Mouse (Mus musculus): ENCODE measurements at regions not wholly inside any gene's neighbourhood (a gene's known extent, or its start where the extent isn't known, plus 50 kb on each side); places are given as distances from the start of the nearest gene placed in this dataset.

- intact Hi-C loops (cut with DNase I) = no loop called here
- DNase-seq = no peak
Measured at GRCm38 (mm10) chr13:43963321-43963720, 178.7 kb downstream of the Cd83 start.

DNA sequence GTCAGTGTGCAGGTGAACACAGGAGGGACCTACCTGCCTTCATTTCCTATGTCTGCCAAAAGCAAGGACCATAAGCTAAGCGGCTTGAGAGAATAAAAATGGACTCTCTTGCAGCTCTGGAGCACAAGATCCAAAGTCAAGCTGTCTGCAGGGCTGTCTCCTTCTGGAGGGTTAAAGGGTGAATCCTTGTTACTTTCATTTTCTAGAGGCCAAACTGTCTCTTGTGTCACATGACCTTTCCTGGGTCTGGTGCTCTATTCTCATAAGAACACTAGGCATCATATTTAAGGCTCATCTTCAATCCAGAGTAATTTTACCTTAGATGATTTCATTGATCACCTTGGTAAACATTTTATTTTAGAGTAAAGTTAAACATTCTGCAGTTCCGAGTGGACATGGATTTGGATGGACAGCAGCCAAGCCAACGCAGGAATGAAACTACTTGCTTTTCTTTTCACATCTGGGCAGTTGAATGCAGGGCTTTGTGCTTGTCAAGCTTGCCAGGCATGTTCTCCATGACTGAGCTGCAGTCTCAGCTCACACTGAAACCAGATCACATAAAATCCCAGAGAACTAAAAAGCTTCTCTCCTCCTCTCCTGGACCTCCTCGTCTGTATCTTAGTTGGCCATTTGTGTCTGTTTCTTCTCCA is 180.8 kb downstream of the Cd83 start:
- intact Hi-C loops (cut with DNase I) = no loop called here

GRCm38 (mm10) chr13:43967516-43967915 is 182.9 kb downstream of the Cd83 start:
- intact Hi-C loops (cut with DNase I) = no loop called here
- DNase-seq = no peak

More for the DNA sequence above, 180.8 kb downstream of the Cd83 start:
- DNase-seq = no peak

DNA sequence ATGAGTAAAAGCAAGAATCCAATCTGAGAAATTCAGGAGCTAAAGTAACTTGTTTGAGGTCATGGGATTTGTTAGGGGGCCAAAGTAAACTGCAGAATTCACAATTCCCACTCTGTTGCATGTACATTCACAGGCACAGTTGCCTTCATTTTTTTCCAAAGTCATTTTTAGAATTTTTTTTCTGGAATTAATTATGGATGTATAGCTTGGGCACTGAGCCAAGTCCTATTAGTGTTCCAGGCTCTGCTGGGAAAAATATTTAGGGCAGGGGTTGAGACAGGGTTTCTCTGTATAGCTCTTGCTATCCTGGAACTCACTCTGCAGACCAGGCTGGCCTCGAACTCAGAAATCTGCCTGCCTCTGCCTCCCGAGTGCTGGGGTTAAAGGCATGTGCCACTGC is 188.3 kb downstream of the Cd83 start:
- intact Hi-C loops (cut with DNase I) = no loop called here
- no peak for DNase-seq

- intact Hi-C loops (cut with DNase I) = no loop called here
- no peak for DNase-seq
Measured at GRCm38 (mm10) chr13:43975281-43975680, 190.7 kb downstream of the Cd83 start.

DNA sequence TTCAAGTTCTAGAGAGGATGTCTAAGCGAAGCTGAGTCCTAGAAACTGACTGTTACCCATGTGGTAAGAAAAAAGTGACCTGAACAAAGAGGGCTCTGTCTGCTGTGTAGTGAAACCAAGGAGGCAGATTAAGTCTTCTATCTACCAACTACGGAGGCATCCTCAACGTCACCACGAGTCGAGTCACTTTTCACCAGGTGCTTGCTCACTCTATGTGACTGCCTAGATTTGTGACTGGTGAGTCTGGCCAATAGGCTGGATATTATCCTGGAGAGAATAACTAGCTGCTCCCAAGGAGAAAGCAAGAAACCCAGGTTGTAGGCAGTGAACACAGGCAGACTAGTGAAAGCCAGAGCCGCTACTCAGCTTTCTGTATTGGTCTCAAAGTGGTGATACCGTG is 191.2 kb downstream of the Cd83 start:
- DNase-seq = no peak
- intact Hi-C loops (cut with DNase I) = no loop called here

DNA sequence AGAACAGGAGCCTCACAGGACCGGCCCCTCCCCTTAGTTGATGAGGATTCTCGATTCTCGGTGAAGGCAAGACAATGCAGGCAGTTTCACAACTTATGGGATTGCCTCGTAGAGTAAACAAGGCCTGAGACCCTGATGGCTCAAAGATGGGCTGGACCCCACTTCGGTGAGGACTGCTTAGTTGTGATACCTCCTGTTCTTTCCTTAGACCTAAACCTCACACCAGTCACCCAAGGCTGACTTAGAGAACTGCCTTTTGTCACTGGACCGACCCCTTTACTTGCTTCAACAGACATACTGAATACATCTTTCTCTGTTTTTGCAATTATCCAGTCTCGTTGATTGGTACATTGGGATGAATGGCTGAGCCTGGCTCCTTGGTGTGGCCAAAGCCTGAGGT is 192.1 kb downstream of the Cd83 start:
- no peak for DNase-seq
- intact Hi-C loops (cut with DNase I) = no loop called here

GRCm38 (mm10) chr13:43987338-43987737 is 202.8 kb downstream of the Cd83 start:
- no peak for DNase-seq
- intact Hi-C loops (cut with DNase I) = no loop called here

DNA sequence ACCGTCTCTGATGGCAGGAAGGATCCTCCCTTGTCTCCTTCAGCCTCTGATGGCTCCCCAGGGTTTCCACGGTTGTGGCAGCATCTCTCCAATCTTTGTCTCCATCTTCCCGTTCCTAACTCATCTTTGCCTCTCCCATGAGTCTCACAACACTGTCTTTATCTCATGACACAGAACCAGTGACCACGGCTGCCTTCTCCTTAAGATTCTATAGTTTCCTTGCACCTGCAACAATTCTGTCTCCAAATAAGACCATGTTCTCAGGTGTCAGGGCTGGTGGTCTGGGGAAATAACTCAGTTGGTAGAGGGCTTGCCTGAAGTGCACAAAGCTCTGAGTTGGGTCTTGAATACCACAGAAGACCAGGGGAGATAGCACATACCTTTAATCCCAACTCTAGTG is 203.8 kb downstream of the Cd83 start:
- no peak for DNase-seq
- intact Hi-C loops (cut with DNase I) = no loop called here

DNA sequence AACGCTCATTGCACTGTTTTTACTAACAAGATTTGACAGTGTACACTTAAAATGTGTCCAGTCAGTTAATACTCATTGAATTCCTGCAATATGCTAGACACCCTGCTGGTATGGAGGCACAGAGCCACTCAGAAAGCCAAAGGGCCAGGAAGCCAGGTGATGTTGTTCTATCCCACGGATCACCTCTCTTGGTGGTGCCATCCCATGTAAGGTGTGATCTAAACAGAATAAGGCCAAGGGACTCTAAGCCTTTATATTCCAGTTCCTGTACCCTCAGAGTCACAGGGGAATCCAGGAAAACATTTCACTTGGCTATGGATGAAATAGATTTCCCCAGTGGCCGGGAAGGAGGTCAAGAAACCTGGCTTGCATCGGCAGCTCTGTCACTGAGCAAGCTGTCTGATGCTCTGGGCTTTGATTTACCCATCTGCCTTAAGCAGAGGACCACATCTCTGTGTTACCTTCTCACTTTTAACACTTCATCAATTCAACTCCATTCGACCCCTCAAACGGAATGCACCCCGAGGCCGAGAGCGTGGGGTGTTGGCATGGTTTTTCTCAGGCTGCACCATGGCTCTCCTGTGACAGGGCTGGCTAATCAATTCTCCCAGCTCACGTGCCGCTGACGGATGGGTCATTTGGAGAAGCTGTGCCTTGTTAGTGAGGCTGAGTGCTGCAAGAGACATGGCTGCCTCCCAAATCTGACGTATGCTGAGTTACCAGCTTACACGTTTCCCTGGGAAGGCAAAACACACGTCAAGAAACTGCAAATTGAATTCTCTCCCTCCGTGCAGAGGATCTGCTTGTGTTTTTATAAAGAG is 205.9 kb downstream of the Cd83 start:
- intact Hi-C loops (cut with DNase I) = no loop called here

DNA sequence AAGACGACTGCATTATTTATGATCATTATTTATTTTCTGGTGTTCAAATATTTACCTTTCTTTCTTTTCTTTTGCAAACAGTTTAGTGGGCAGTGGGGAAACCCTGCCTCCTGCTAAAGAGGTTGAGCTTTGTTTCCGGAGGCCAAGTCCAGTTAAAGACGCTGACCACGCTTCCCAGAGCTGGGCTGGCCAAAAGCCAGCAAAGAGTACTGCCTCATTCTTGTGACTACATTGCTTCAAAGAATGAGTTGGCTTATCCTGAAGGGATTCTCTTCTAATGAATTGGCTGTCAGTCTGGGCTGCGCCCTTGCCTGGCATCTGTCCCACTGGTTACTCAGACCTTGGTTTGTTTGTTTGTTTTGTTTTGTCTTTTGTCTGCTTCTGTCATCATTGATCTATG is 207.2 kb downstream of the Cd83 start:
- DNase-seq = peak; percentile 54
- intact Hi-C loops (cut with DNase I) = no loop called here

More for the DNA sequence above, 205.9 kb downstream of the Cd83 start:
- DNase-seq = peak; percentile 74

- intact Hi-C loops (cut with DNase I) = no loop called here
- DNase-seq = no peak
Measured at GRCm38 (mm10) chr13:43992968-43993367, 208.4 kb downstream of the Cd83 start.

- intact Hi-C loops (cut with DNase I) = no loop called here
- DNase-seq = peak; percentile 15
Measured at GRCm38 (mm10) chr13:43994361-43994760, 209.8 kb downstream of the Cd83 start.

GRCm38 (mm10) chr13:43995623-43996022 is 211.0 kb downstream of the Cd83 start:
- intact Hi-C loops (cut with DNase I) = no loop called here
- no peak for DNase-seq

DNA sequence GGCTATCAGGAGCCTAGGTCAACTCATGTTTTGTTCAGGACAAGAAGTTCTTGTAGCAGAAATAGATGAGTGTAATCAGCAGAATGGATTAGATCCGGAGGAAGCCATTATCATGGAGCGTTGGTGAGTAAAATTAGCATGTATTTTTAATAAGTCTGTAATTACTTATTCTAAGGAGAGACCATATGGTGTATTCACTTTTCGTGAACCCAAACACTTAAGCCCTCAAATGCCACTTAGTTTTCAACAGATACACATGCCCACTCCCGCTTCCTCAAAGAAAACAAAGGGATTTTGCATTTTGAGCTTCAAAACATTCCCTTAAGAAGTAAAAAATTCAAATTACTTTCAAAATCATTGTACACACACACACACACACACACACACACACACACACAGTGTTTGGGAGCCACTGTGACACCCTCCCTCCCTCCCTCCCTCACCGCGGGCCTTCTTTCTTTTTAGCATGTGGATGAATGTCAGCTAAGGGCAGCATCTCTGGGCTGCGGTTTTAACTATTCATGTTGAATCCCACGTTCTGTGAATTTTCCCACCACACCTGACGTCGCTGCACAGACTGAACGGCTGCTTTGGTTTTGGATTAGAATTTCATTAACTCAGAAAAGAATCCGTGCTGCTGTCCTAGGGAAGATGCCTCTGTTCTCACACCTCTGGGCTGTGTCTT is 217.4 kb downstream of the Cd83 start:
- no peak for DNase-seq
- intact Hi-C loops (cut with DNase I) = no loop called here

DNA sequence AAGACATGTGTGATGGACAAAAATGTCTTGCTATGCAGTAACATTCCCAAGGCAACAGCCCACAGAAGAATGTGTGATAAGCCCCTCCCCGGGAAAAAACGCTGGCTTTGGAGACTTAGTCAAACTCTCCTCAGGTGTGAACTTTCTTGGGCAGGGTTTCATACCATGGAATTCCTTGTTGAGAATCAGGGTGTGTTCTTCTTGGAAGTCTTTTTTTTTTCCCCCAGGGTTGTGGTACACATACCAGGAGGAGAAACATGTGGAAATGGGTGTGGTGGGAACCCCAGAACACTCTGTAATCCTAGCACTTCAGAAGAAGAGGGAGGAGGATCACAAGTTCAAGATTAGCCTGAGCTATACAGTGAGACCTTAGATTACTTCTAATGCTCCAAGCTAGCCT is 228.3 kb downstream of the Cd83 start:
- DNase-seq = no peak
- intact Hi-C loops (cut with DNase I) = no loop called here

DNA sequence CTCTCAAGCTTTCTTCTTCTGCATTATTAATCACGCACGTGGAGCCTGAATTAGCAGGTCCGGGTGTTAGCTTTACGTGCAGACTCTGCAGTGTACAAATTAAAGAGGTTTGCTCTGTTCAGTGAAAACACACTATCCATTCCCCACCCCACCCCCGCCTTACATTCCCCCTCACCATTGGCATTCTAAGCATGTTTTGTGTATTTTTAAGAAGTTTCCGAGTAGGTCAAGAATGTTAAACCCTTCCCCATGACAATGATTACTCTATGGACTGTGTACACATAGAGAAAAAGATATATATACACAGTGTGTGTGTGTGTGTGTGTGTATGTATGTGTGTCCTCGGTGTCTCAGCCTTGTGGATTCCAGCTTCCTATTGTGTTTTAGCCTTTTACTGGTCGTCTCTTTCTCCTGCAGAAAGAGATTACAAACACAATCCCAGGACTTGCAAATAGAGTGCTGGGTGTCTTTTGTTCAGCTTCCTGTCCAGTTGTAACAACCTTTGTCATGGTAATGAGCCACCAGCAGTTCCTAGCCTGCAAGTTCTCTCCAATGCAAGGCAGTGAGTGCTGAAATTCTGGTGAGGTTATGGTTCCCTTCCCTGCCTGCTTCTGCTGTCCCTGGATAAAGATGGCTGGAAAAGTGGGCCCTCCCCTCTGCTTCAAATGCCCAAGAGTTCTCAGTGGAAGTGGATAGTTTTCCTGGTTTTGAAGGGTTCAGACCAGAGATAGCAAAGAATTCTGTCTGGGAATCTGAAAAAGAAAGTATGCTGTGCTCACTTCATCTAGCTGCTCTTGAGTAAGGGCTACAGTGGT is 234.1 kb downstream of the Cd83 start:
- DNase-seq = no peak
- intact Hi-C loops (cut with DNase I) = no loop called here

DNA sequence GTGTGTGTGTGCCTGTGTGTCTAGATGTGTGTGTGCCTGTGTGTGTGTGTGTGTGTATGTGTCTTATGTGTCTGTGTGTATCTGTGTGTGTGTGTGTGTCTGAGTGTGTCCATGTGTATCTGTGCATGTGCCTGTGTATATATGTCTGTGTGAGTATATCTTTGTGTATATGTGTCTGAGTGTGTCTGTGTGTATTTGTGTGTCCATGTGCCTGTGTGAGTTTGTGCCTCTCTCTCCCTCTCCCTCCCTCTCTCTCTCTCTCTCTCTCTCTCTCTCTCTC is 234.7 kb downstream of the Cd83 start:
- intact Hi-C loops (cut with DNase I) = no loop called here
- DNase-seq = no peak

- DNase-seq = no peak
- intact Hi-C loops (cut with DNase I) = no loop called here
Measured at GRCm38 (mm10) chr13:44020851-44021250, 236.3 kb downstream of the Cd83 start.

DNA sequence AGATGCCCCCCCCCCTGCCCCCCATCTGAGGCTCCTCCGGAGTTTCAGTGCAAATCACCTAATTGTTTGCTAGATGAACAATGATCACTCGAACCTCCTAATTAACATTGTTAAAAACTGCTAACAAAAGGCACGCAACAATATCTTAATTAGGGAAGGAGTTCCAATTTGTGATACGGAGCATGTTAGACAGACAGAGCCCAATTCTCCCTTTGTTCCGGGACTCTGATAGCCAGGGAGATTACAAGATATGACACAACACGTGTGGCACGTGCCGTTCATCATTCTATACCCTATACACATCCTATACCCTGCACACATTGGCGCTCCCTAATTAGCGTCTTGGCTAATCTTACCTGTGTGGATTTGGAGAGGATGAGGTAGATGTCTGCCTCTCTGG is 237.5 kb downstream of the Cd83 start:
- DNase-seq = no peak
- intact Hi-C loops (cut with DNase I) = no loop called here

DNA sequence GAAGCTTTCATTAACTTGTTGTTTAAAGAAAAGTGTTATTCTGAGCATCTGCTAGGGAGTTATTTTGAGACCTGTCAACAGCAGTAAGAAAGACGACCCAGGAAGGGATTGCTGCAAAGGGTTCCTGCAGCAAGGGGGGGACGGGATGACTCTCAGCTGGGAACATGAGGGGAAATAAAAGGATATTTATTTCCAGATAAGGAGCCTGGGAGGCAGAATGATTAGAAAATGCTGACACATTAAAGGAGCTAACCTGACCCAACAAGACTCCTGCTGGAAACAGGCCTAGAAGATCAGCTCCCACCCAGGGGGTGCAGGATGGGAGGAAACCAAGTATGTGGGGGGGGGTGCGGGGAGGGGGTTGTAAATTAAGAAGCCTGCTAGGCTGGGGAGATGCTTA is 240.0 kb downstream of the Cd83 start:
- intact Hi-C loops (cut with DNase I) = no loop called here
- no peak for DNase-seq

Data from left cerebral cortex, postnatal 4 days (tissue).